Comparison of ENCODE assay signal across 13 mouse cellular contexts in genomic region chr5:38547375-38547774, GRCm38 (mm10). TPM values are rescaled to one million over a fixed set of nuclear protein-coding genes. Genes with fewer than 3 reads are reported as not detected.
DNase-seq lines count a peak whose midpoint lies in the region; ATAC-seq lines count a peak whose summit lies in the region.
"Had no signal": no experiment of that assay in that cellular context is flagged by ENCODE, and none has a peak within 500 bp of the region (broad histone marks: within the 10 kb centered on the region; RNA-seq: fewer than 3 reads in every experiment).

No protein-coding gene starts in this region.

- peaks cover 84% of the 10 kb centered on the region for H3K4me1 ChIP-seq in heart, embryonic 15.5 days (replicated peaks)
- H3K4me1 ChIP-seq: midbrain, embryonic 10.5 days had no signal

- no peaks in the 10 kb centered on the region for H3K27me3 ChIP-seq in heart, embryonic 15.5 days
- H3K27me3 ChIP-seq: neural tube, embryonic 13.5 days had no signal

- H3K4me2 ChIP-seq in heart, embryonic 15.5 days, result no peak overlapping the region
- H3K4me2 ChIP-seq: neural tube, embryonic 13.5 days had no signal

- peak overlapping the region; percentile 84 for H3K27ac ChIP-seq in heart, embryonic 15.5 days
- H3K27ac ChIP-seq: midbrain, embryonic 10.5 days; neural tube, embryonic 13.5 days had no signal

- intact Hi-C loops in left cerebral cortex, postnatal 36 days (cut with DNase I), result no loop called here

- WGBS in heart, embryonic 15.5 days, result 26% methylated on average over 6 of the region's 6 CpGs

- H3K9me3 ChIP-seq in heart, embryonic 15.5 days (replicated peaks), result no peaks in the 10 kb centered on the region
- H3K9me3 ChIP-seq: midbrain, embryonic 10.5 days; neural tube, embryonic 13.5 days had no signal

- H3K36me3 ChIP-seq in heart, embryonic 15.5 days, result peaks cover 79% of the 10 kb centered on the region

- DNase-seq in right cerebral cortex, adult 18-20 months, result peak; percentile 92
- no peak for DNase-seq in right cerebral cortex, postnatal 4 days
- peak; percentile 81 to 86 for DNase-seq in left cerebral cortex, postnatal 36 days (ENCODE audit: low spot score in 2 of 2)
- no peak for DNase-seq in gastrocnemius, postnatal 4 days (ENCODE audit: low spot score in 2 of 2)
- DNase-seq: adrenal gland, adult 8-10 months; liver; spleen, adult 18-20 months; thymus, postnatal 14 days had no signal

- H3K4me3 ChIP-seq in heart, embryonic 15.5 days, result no peak overlapping the region
- H3K4me3 ChIP-seq: midbrain, embryonic 10.5 days; neural tube, embryonic 13.5 days had no signal

- H3K9ac ChIP-seq in heart, embryonic 15.5 days, result no peak overlapping the region
- H3K9ac ChIP-seq: neural tube, embryonic 13.5 days had no signal

- peak; percentile 37; the same call in 1 of the 2 replicates for ATAC-seq in heart, embryonic 15.5 days (replicated peaks; ENCODE audit: insufficient number of reproducible peaks, insufficient read depth, low FRiP score, low read depth)
- no peak for ATAC-seq in granulocyte monocyte progenitor cell, adult 5-6 weeks (replicated peaks; ENCODE audit: poor library complexity, severe bottlenecking)
- ATAC-seq in megakaryocyte, adult 5-6 weeks (ENCODE audit: poor library complexity, severe bottlenecking), result no peak

RNA-seq across cellular contexts. Expression of gene Wdr1, which starts 15.6 kb away (rescaled TPM):
- polyA plus RNA-seq in heart, embryonic 15.5 days (2015; fragmentation: Nextera tagmentation; extraction: Ambion mirVana), result 197 and 230 TPM in 2 replicates
- total RNA-seq in left cerebral cortex, postnatal 36 days (2021), result 100 to 1,000 TPM; 143 to 152 TPM
- 120 and 160 TPM in 2 replicates for total RNA-seq in granulocyte monocyte progenitor cell, adult 5-6 weeks (2014; fragmentation: Nextera tagmentation)
- total RNA-seq in granulocyte monocyte progenitor cell, adult 5-6 weeks (2017), result 210 and 235 TPM in 2 replicates
- 236 and 293 TPM in 2 replicates for total RNA-seq in megakaryocyte, adult 5-6 weeks (2015)
- total RNA-seq in megakaryocyte, adult 5-6 weeks (2017), result 418 and 442 TPM in 2 replicates
- total RNA-seq in gastrocnemius, postnatal 4 days (2021), result 100 to 1,000 TPM; 205 to 211 TPM

RNA-seq across cellular contexts. Expression of gene Slc2a9, which starts 44.4 kb away (rescaled TPM):
- 0.20 and 0.48 TPM in 2 replicates for polyA plus RNA-seq in heart, embryonic 15.5 days (2015; fragmentation: Nextera tagmentation; extraction: Ambion mirVana)
- total RNA-seq in left cerebral cortex, postnatal 36 days (2021), result under 1 TPM; 0.39 to 0.63 TPM
- total RNA-seq in granulocyte monocyte progenitor cell, adult 5-6 weeks (2014; fragmentation: Nextera tagmentation), result 13.6 and 17.0 TPM in 2 replicates
- total RNA-seq in granulocyte monocyte progenitor cell, adult 5-6 weeks (2017), result 8.4 TPM in 2 replicates
- total RNA-seq in megakaryocyte, adult 5-6 weeks (2015), result 3.9 and 7.3 TPM in 2 replicates
- 7.8 and 9.2 TPM in 2 replicates for total RNA-seq in megakaryocyte, adult 5-6 weeks (2017)
- 1 to 10 TPM; 1.4 to 2.4 TPM for total RNA-seq in gastrocnemius, postnatal 4 days (2021)

Comparison
In these comparisons a context has a peak if more than half of its experiments do, and no peak if none do; other contexts are left out.
1. DNase-seq: peak in right cerebral cortex, adult 18-20 months (single experiment) and left cerebral cortex, postnatal 36 days (2 of 2); none in right cerebral cortex, postnatal 4 days (single experiment) and gastrocnemius, postnatal 4 days (0 of 2).